Mouse (Mus musculus): ENCODE results near the gene Hist1h2be. TPM values are rescaled to one million over a fixed set of nuclear protein-coding genes. Genes with fewer than 3 reads are reported as not detected.
A peak's percentile ranks its signal among the peaks of the same experiment; 100 is the strongest.
"Not testable (repeated sequence)": the region's sequence is repeated elsewhere in the genome, so short reads cannot be mapped to it uniquely, and the experiment has no call there.

The Hist1h2be gene
- total RNA-seq, 2 experiments from 2014 or later: 8.9 to 11.1 TPM

DNA sequence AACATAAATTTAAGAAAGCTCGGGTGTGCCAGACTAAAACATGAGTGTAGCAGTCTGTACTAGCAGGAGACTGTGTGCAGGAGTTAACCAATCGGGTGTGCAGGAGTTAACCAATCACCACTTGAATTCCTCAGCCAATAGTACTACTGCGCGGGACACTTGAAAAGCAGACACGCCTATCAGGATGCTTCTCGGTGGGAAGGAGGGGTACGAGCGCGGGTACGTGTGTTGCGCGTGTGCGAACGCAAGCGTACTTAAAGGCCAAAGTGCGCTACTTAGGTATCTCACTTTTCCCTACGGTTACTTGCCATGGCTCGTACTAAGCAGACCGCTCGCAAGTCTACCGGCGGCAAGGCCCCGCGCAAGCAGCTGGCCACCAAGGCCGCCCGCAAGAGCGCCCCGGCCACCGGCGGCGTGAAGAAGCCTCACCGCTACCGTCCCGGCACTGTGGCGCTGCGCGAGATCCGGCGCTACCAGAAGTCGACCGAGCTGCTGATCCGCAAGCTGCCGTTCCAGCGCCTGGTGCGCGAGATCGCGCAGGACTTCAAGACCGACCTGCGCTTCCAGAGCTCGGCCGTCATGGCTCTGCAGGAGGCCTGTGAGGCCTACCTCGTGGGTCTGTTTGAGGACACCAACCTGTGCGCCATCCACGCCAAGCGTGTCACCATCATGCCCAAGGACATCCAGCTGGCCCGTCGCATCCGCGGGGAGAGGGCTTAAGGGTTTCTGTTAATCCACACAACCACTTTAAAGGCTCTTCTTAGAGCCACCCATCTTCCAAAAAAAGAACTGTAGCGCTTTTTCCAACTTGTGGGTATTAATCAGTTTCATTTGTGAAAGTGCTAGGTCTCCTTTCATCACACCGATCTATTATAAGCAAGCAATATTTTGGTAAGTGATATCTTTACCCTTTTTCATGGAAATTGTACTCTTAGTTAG lies 85.5 kb downstream of the Hist1h2be start, which contains the start of gene Hist1h3g:
TSS of gene Hist1h3g (plus strand) at position 286 of the 939 bp plus-strand sequence.
- intact Hi-C loops (cut with DNase I): not testable (repeated sequence)
- DNase-seq: peak; percentile 82 to 84

DNA sequence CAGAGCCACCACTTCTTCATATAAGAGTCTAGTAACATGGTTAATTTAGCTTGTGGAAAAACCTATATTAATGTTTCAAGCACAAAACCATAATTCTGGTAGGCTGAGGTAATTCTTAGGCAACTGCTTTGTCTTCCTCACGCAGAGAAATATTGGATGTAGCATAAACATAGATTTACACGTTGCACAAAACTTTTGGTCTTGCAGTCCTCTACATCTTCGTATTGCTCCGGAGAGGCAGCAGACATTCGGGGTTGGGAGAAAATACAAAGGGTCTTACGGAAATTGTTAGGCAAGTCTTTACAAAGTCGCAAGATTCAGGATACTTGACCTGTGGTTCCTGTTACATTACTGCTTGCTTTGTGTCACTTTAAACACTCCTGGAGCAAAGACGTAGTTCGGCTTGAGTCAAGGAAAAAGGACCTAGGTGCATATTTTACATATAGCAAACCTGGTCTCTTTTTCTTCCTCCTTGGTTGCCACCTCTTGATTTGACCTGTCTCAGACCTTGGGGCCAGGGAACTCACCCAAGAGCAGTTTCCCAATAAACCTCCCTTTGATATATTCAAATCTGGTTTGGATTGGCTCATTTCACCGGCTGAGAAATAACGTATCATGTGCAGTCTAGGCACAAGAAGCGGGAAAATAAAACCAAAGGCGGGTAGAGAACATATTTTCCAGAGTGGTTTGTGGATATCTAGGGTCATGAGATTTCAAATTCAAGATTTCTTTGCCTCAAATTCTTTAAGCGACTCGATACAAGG lies 86.4 kb downstream of the Hist1h2be start:
- no peak for DNase-seq
- intact Hi-C loops (cut with DNase I): loop anchor here (5.0 kb wide), 4 partner anchors 48 to 1492 kb away; partner anchors contain the start of genes Hist1h1t, Hist1h2ag, Hist1h2bj and Hist1h4c

Small RNA genes lying within 50 kb of the gene (microRNA-seq; reads per million reads assigned to microRNA genes)
- gene Gm44297 (ENCODE audit: borderline number of aligned reads in 2 of 2) (0 reads per million in 2 experiments), gene Gm44359 (ENCODE audit: borderline number of aligned reads in 2 of 2) (0 reads per million in 2 experiments), gene Gm44394 (ENCODE audit: borderline number of aligned reads in 2 of 2) (0 reads per million in 2 experiments)

Other genes with a start within 250 kb of the Hist1h2be start
- gene Abt1, start 197.3 kb downstream of the Hist1h2be start, total RNA-seq (2021): 1 to 10 TPM; 4.3 TPM
- gene Btn1a1, start 155.2 kb downstream of the Hist1h2be start, total RNA-seq (2021): not detected
- not detected for gene Btn2a2, start 132.3 kb downstream of the Hist1h2be start, total RNA-seq (2021)
- 100 to 1,000 TPM; 268 to 283 TPM for gene Hist1h4h, start 90.1 kb downstream of the Hist1h2be start, total RNA-seq (2021)
- 10 to 100 TPM; 14.1 to 19.0 TPM for gene Hist1h2af, start 87.2 kb downstream of the Hist1h2be start, total RNA-seq (2021)
- 1 to 10 TPM; 2.5 to 4.1 TPM for gene Hist1h3g, start 85.7 kb downstream of the Hist1h2be start, total RNA-seq (2021)
- 1 to 10 TPM in 1 of 2 experiments, under 1 TPM in 1; 0.94 to 1.9 TPM for gene Hist1h2bh, start 77.7 kb downstream of the Hist1h2be start, total RNA-seq (2021)
- 10 to 100 TPM in 1 of 2 experiments, 1 to 10 TPM in 1; 7.4 to 10.0 TPM for gene Hist1h3f, start 77.1 kb downstream of the Hist1h2be start, total RNA-seq (2021)
- 10 to 100 TPM; 37.7 to 40.9 TPM for gene Hist1h4f, start 69.5 kb downstream of the Hist1h2be start, total RNA-seq (2021)
- 1 to 10 TPM; 2.2 to 2.3 TPM for gene Hist1h1d, start 67.9 kb downstream of the Hist1h2be start, total RNA-seq (2021)
- gene Hist1h3e, start 58.8 kb downstream of the Hist1h2be start, total RNA-seq (2021): 10 to 100 TPM; 21.4 to 23.8 TPM
- 1 to 10 TPM; 2.6 to 3.4 TPM for gene Hist1h2ae, start 49.9 kb downstream of the Hist1h2be start, total RNA-seq (2021)
- 10 to 100 TPM; 38.1 to 41.0 TPM for gene Hist1h2bg, start 49.7 kb downstream of the Hist1h2be start, total RNA-seq (2021)
- 10 to 100 TPM; 13.1 to 14.6 TPM for gene Hist1h2bf, start 46.9 kb downstream of the Hist1h2be start, total RNA-seq (2021)
- 1 to 10 TPM; 2.9 to 4.6 TPM for gene Hist1h2ad, start 46.7 kb downstream of the Hist1h2be start, total RNA-seq (2021)
- gene Hist1h3d, start 45.4 kb downstream of the Hist1h2be start, total RNA-seq (2021): 1 to 10 TPM; 3.1 to 4.8 TPM
- gene Hist1h4d, start 39.5 kb downstream of the Hist1h2be start, total RNA-seq (2021): 10 to 100 TPM; 61.5 to 67.6 TPM
- 10 to 100 TPM; 38.1 to 46.3 TPM for gene Hist1h1e, start 1.4 kb upstream of the Hist1h2be start, total RNA-seq (2021)
- gene Hist1h2ac, start 62.8 kb upstream of the Hist1h2be start, total RNA-seq (2021): 1 to 10 TPM; 1.6 to 1.8 TPM
- gene Hist1h2bc, start 63.1 kb upstream of the Hist1h2be start, total RNA-seq (2021): 10 to 100 TPM; 64.4 to 75.8 TPM
- gene Hist1h1t, start 74.7 kb upstream of the Hist1h2be start, total RNA-seq (2021): not detected
- 10 to 100 TPM; 51.7 to 59.6 TPM for gene Hist1h4c, start 77.3 kb upstream of the Hist1h2be start, total RNA-seq (2021)
- gene Hfe, start 89.7 kb upstream of the Hist1h2be start, total RNA-seq (2021): 10 to 100 TPM; 48.4 to 66.6 TPM
- gene Hist1h1c, start 117.7 kb upstream of the Hist1h2be start, total RNA-seq (2021): 100 to 1,000 TPM; 186 to 225 TPM
- 1 to 10 TPM; 6.5 to 9.3 TPM for gene Hist1h3c, start 124.5 kb upstream of the Hist1h2be start, total RNA-seq (2021)
- 10 to 100 TPM in 1 of 2 experiments, 1 to 10 TPM in 1; 9.8 to 12.0 TPM for gene Hist1h2bb, start 125.6 kb upstream of the Hist1h2be start, total RNA-seq (2021)
- gene Hist1h2ab, start 130.0 kb upstream of the Hist1h2be start, total RNA-seq (2021): 10 to 100 TPM; 11.9 to 16.8 TPM
- gene Hist1h3b, start 131.1 kb upstream of the Hist1h2be start, total RNA-seq (2021): 10 to 100 TPM; 20.4 to 22.0 TPM
- gene Hist1h4b, start 135.9 kb upstream of the Hist1h2be start, total RNA-seq (2021): 10 to 100 TPM; 13.8 to 18.3 TPM
- gene Hist1h4a, start 140.1 kb upstream of the Hist1h2be start, total RNA-seq (2021): 10 to 100 TPM; 12.3 to 13.8 TPM
- 10 to 100 TPM; 16.6 to 17.0 TPM for gene Hist1h3a, start 141.3 kb upstream of the Hist1h2be start, total RNA-seq (2021)
- 1 to 10 TPM; 7.5 to 8.2 TPM for gene Hist1h1a, start 142.5 kb upstream of the Hist1h2be start, total RNA-seq (2021)
- not detected for gene Trim38, start 148.8 kb upstream of the Hist1h2be start, total RNA-seq (2021)
- gene Slc17a2, start 185.9 kb upstream of the Hist1h2be start, total RNA-seq (2021): not detected
- not detected for gene Slc17a3, start 218.3 kb upstream of the Hist1h2be start, total RNA-seq (2021)
- gene Slc17a1, start 246.6 kb upstream of the Hist1h2be start, total RNA-seq (2021): not detected

Data from heart, postnatal 36 days (tissue).